Mouse (Mus musculus): ENCODE data around the gene Mthfd2l.

The Mthfd2l gene

GRCm38 (mm10) chr5:90930971-90931851, at the start of gene Mthfd2l:
Gene Mthfd2l (plus strand): TSS chr5:90931117.
- peak; percentile 54 to 74 for DNase-seq

GRCm38 (mm10) chr5:90881682-90882081, 49.2 kb upstream of the Mthfd2l start:
- DNase-seq, result no peak

GRCm38 (mm10) chr5:90882146-90882545, 48.8 kb upstream of the Mthfd2l start:
- no peak for DNase-seq

- peak in 1 of 2 experiments; percentile 9 for DNase-seq
These were observed 46.2 kb upstream of the Mthfd2l start for GRCm38 (mm10) chr5:90884628-90885242.

- no peak for DNase-seq
These were observed 42.3 kb upstream of the Mthfd2l start for GRCm38 (mm10) chr5:90888661-90889060.

- peak in 1 of 2 experiments; percentile 19 for DNase-seq
These were observed 40.1 kb upstream of the Mthfd2l start, which contains the start of gene Cxcl1 for GRCm38 (mm10) chr5:90890519-90891463. Gene Cxcl1 (plus strand): TSS chr5:90891241.

- no peak for DNase-seq
These were observed 39.5 kb upstream of the Mthfd2l start for GRCm38 (mm10) chr5:90891464-90891813.

GRCm38 (mm10) chr5:90894231-90894630, 36.7 kb upstream of the Mthfd2l start:
- no peak for DNase-seq

GRCm38 (mm10) chr5:90897429-90897828, 33.5 kb upstream of the Mthfd2l start:
- DNase-seq, result no peak

- no peak for DNase-seq
These were observed 31.6 kb upstream of the Mthfd2l start for GRCm38 (mm10) chr5:90899308-90899707.

GRCm38 (mm10) chr5:90900147-90900546, 30.8 kb upstream of the Mthfd2l start:
- DNase-seq, result peak; percentile 75

- no peak for DNase-seq
These were observed 30.2 kb upstream of the Mthfd2l start for GRCm38 (mm10) chr5:90900688-90901087.

- peak in 1 of 2 experiments; percentile 13 for DNase-seq
These were observed 28.3 kb upstream of the Mthfd2l start for GRCm38 (mm10) chr5:90902380-90903260.

GRCm38 (mm10) chr5:90903339-90904020, 27.4 kb upstream of the Mthfd2l start, which contains the start of gene Cxcl2:
Gene Cxcl2 (plus strand): TSS chr5:90903871.
- DNase-seq, result no peak

- DNase-seq, result peak; percentile 64 to 71
These were observed 21.9 kb upstream of the Mthfd2l start for GRCm38 (mm10) chr5:90908983-90909382.

- no peak for DNase-seq
These were observed 11.4 kb upstream of the Mthfd2l start for GRCm38 (mm10) chr5:90919495-90919894.

- DNase-seq, result no peak
These were observed 8.0 kb upstream of the Mthfd2l start for GRCm38 (mm10) chr5:90922958-90923357.

GRCm38 (mm10) chr5:90930546-90930945, 371 bp upstream of the Mthfd2l start:
- DNase-seq, result no peak

GRCm38 (mm10) chr5:90931911-90932310, 994 bp downstream of the Mthfd2l start:
- no peak for DNase-seq

- no peak for DNase-seq
These were observed 5.8 kb downstream of the Mthfd2l start for GRCm38 (mm10) chr5:90936706-90937105.

GRCm38 (mm10) chr5:90945453-90945852, 14.5 kb downstream of the Mthfd2l start:
- DNase-seq, result no peak

Measured in cerebellum, adult 18-20 months (tissue).